Mouse (Mus musculus): ENCODE data around the gene Chrna10. TPM values are rescaled to one million over a fixed set of nuclear protein-coding genes. Genes with fewer than 3 reads are reported as not detected.

The Chrna10 gene
- polyA plus RNA-seq, 1 experiment = 0.04 TPM

DNA sequence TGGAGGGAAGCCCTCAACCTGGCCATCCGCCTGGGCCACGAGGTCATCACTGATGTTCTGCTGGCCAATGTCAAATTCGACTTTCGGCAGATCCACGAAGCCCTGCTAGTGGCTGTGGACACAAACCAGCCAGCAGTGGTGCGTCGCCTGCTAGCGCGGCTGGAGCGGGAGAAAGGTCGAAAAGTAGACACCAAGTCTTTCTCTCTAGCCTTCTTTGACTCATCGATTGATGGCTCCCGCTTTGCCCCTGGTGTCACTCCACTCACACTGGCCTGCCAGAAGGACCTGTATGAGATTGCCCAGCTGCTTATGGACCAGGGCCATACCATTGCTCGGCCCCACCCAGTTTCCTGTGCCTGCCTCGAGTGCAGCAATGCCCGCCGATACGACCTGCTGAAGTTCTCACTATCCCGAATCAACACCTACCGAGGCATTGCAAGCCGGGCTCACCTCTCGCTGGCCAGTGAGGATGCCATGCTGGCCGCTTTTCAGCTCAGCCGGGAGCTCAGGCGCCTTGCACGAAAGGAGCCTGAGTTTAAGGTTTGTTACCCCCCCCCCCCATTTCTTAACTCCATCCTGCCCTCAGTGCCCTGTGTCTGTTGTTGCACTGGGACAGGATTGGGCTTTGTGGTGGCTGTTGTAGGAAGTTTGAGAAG, 32.5 kb downstream of the Chrna10 start:
- TF ChIP-seq MYOD1 (IDR thresholded peaks at IDR 0.05; ENCODE audit: control insufficient read depth in 1 of 3, insufficient read length in 2 of 3, low read depth in 2 of 3) = no peak
- no peak for TF ChIP-seq CEBPB (IDR thresholded peaks at IDR 0.05; ENCODE audit: insufficient read depth, poor library complexity, severe bottlenecking)
- TF ChIP-seq POLR2AphosphoS2 (IDR thresholded peaks at IDR 0.05; ENCODE audit: insufficient read length, low read depth) = no peak
- no peak overlapping the region for H3K4me2 ChIP-seq (ENCODE audit: low read depth)
- H3ac ChIP-seq (ENCODE audit: control insufficient read depth, insufficient read length) = no peak overlapping the region
- H3K4me3 ChIP-seq = no peak overlapping the region
- no peaks in the 10 kb centered on the region for H3K27me3 ChIP-seq (ENCODE audit: control insufficient read depth, insufficient read depth, insufficient read length)
- H3K36me3 ChIP-seq (ENCODE audit: control insufficient read depth, insufficient read depth) = peaks cover 5% of the 10 kb centered on the region
- H3K79me2 ChIP-seq (ENCODE audit: control insufficient read depth, insufficient read depth) = no peaks in the 10 kb centered on the region

DNA sequence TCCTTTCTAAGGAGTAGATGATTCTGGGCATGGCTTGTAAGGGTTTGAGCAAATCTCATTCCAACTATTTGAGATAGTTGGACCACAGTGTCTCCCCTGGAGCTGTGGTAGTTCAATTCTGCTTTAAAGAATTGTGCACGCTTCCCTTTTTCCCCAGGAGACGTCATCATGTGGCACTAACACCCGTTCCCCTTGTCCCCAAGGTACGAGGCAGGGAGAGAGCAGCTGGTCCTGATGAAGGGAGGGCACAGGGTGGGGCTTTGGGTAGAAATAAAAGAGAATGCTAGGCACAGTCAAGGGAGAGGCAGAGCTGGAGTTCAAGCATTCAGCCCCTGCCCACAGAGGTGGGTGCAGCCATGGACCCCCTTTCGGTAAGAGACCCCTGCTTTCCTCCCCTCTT, 33.8 kb downstream of the Chrna10 start, which contains the start of gene Trpc2:
Gene Trpc2, plus strand, starts transcription at position 301 of the 400 bp plus-strand sequence.
- TF ChIP-seq POLR2AphosphoS2 (IDR thresholded peaks at IDR 0.05; ENCODE audit: insufficient read length, low read depth) = no peak
- TF ChIP-seq REST (IDR thresholded peaks at IDR 0.05; ENCODE audit: insufficient read depth, insufficient read length) = no peak
- TF ChIP-seq E2F4 (IDR thresholded peaks at IDR 0.05; ENCODE audit: insufficient read depth) = no peak
- no peak within 1 kb of the TSS for H3ac ChIP-seq (ENCODE audit: control insufficient read depth, insufficient read length)
- H3K4me2 ChIP-seq (ENCODE audit: low read depth) = no peak within 1 kb of the TSS
- H3K4me3 ChIP-seq = no peak within 1 kb of the TSS
- H3K36me3 ChIP-seq (ENCODE audit: control insufficient read depth, insufficient read depth) = peaks cover 5% of the 10 kb centered on the region
- H3K79me2 ChIP-seq (ENCODE audit: control insufficient read depth, insufficient read depth) = no peaks in the 10 kb centered on the region
- H3K27me3 ChIP-seq (ENCODE audit: control insufficient read depth, insufficient read depth, insufficient read length) = no peaks in the 10 kb centered on the region

DNA sequence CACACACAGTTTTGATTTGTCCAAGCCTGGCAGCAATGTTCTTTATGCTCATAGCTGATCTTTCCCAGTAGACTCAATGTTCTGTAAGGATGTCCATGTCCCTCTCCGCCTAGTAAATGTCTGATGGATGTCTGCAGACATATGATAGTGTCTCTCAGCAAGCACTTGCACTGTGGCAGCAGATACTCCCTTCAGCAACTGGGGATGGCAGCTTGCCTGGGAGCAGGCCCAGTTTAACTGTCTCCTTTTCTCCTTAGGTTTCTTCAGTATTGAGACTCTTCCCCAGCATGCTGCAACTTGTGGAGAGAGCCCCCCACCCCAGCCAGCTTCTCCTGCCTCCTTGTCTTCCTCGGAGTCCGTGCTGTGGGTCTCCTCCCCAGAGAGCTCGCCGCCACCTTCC, 34.8 kb downstream of the Chrna10 start:
- no peak overlapping the region for H3K4me3 ChIP-seq
- no peaks in the 10 kb centered on the region for H3K79me2 ChIP-seq (ENCODE audit: control insufficient read depth, insufficient read depth)
- TF ChIP-seq E2F4 (IDR thresholded peaks at IDR 0.05; ENCODE audit: insufficient read depth) (no peak), REST (IDR thresholded peaks at IDR 0.05; ENCODE audit: insufficient read depth, insufficient read length) (no peak), MYOG (IDR thresholded peaks at IDR 0.05; ENCODE audit: control insufficient read depth in 1 of 3, insufficient read depth in 1 of 3, insufficient read length in 2 of 3, low read depth in 2 of 3) (no peak), MAX (IDR thresholded peaks at IDR 0.05; ENCODE audit: low read depth) (no peak), POLR2A (IDR thresholded peaks at IDR 0.05; ENCODE audit: insufficient read length, low read depth) (no peak), MYOD1 (IDR thresholded peaks at IDR 0.05; ENCODE audit: control insufficient read depth in 1 of 3, insufficient read length in 2 of 3, low read depth in 2 of 3) (no peak), TCF3 (IDR thresholded peaks at IDR 0.05; ENCODE audit: insufficient read length, low read depth) (no peak), CEBPB (IDR thresholded peaks at IDR 0.05; ENCODE audit: insufficient read depth, poor library complexity, severe bottlenecking) (no peak), USF1 (IDR thresholded peaks at IDR 0.05; ENCODE audit: low read depth) (no peak), SRF (IDR thresholded peaks at IDR 0.05; ENCODE audit: control insufficient read depth, insufficient read length, low read depth) (no peak), POLR2AphosphoS2 (IDR thresholded peaks at IDR 0.05; ENCODE audit: insufficient read length, low read depth) (no peak), TCF12 (IDR thresholded peaks at IDR 0.05; ENCODE audit: insufficient read depth, poor library complexity, severe bottlenecking) (no peak)
- H3ac ChIP-seq (ENCODE audit: control insufficient read depth, insufficient read length) = no peak overlapping the region
- no peaks in the 10 kb centered on the region for H3K27me3 ChIP-seq (ENCODE audit: control insufficient read depth, insufficient read depth, insufficient read length)
- no peak overlapping the region for H3K4me2 ChIP-seq (ENCODE audit: low read depth)
- H3K36me3 ChIP-seq (ENCODE audit: control insufficient read depth, insufficient read depth) = peaks cover 5% of the 10 kb centered on the region

DNA sequence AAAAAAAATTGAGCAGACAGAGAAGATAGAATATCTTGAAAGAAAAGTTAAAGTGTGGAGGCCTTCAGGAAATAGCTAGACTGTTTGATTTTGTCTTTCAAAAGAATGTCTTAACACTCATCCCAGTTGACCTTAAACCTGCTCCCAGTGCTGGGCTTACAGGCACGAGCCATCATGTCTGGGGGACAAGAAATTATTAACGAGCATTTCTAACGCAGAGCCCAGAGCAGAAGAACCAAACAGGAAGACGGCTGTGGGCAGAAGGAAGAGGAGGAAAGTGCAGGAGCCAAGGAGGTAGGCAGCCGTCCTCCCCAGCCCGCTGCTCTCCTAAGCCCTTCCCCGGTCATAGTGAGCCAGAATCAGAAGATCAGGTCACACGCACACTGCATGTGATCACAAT, 36.3 kb downstream of the Chrna10 start:
- H3ac ChIP-seq (ENCODE audit: control insufficient read depth, insufficient read length) = no peak overlapping the region
- H3K4me3 ChIP-seq = no peak overlapping the region
- no peak overlapping the region for H3K4me2 ChIP-seq (ENCODE audit: low read depth)
- H3K79me2 ChIP-seq (ENCODE audit: control insufficient read depth, insufficient read depth) = no peaks in the 10 kb centered on the region
- peaks cover 5% of the 10 kb centered on the region for H3K36me3 ChIP-seq (ENCODE audit: control insufficient read depth, insufficient read depth)
- H3K27me3 ChIP-seq (ENCODE audit: control insufficient read depth, insufficient read depth, insufficient read length) = no peaks in the 10 kb centered on the region
- TF ChIP-seq REST (IDR thresholded peaks at IDR 0.05; ENCODE audit: insufficient read depth, insufficient read length) (no peak), E2F4 (IDR thresholded peaks at IDR 0.05; ENCODE audit: insufficient read depth) (no peak), MAX (IDR thresholded peaks at IDR 0.05; ENCODE audit: low read depth) (no peak), TCF3 (IDR thresholded peaks at IDR 0.05; ENCODE audit: insufficient read length, low read depth) (no peak), USF1 (IDR thresholded peaks at IDR 0.05; ENCODE audit: low read depth) (no peak), MYOD1 (IDR thresholded peaks at IDR 0.05; ENCODE audit: control insufficient read depth in 1 of 3, insufficient read length in 2 of 3, low read depth in 2 of 3) (no peak), MYOG (IDR thresholded peaks at IDR 0.05; ENCODE audit: control insufficient read depth in 1 of 3, insufficient read depth in 1 of 3, insufficient read length in 2 of 3, low read depth in 2 of 3) (no peak), CEBPB (IDR thresholded peaks at IDR 0.05; ENCODE audit: insufficient read depth, poor library complexity, severe bottlenecking) (no peak), SRF (IDR thresholded peaks at IDR 0.05; ENCODE audit: control insufficient read depth, insufficient read length, low read depth) (no peak), POLR2AphosphoS2 (IDR thresholded peaks at IDR 0.05; ENCODE audit: insufficient read length, low read depth) (no peak)

DNA sequence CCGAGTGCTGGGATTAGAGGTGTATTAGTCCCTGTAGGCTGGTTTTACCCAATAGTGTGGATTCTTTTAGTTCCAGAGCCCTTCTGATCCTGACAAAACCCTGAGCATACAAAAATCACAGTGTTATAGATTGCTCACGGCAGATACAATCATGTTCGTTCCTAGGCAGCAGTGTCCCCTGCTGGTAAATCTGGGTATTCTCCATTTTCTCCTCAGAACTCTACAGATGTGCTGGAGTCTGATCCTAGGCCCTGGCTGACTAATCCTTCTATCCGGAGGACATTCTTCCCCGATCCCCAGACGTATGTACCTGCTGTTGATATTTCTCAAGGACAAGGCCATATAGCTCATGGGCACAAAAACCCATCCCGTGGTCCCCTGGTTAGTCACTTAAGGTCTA, 38.1 kb downstream of the Chrna10 start:
- H3K79me2 ChIP-seq (ENCODE audit: control insufficient read depth, insufficient read depth) = no peaks in the 10 kb centered on the region
- peaks cover 5% of the 10 kb centered on the region for H3K36me3 ChIP-seq (ENCODE audit: control insufficient read depth, insufficient read depth)
- no peak overlapping the region for H3K4me2 ChIP-seq (ENCODE audit: low read depth)
- no peaks in the 10 kb centered on the region for H3K27me3 ChIP-seq (ENCODE audit: control insufficient read depth, insufficient read depth, insufficient read length)
- TF ChIP-seq MYOG (IDR thresholded peaks at IDR 0.05; ENCODE audit: control insufficient read depth in 1 of 3, insufficient read depth in 1 of 3, insufficient read length in 2 of 3, low read depth in 2 of 3) = no peak
- TF ChIP-seq E2F4 (IDR thresholded peaks at IDR 0.05; ENCODE audit: insufficient read depth) = no peak
- no peak for TF ChIP-seq SRF (IDR thresholded peaks at IDR 0.05; ENCODE audit: control insufficient read depth, insufficient read length, low read depth)
- TF ChIP-seq MYOD1 (IDR thresholded peaks at IDR 0.05; ENCODE audit: control insufficient read depth in 1 of 3, insufficient read length in 2 of 3, low read depth in 2 of 3) = no peak
- no peak for TF ChIP-seq CEBPB (IDR thresholded peaks at IDR 0.05; ENCODE audit: insufficient read depth, poor library complexity, severe bottlenecking)
- no peak for TF ChIP-seq POLR2AphosphoS2 (IDR thresholded peaks at IDR 0.05; ENCODE audit: insufficient read length, low read depth)
- no peak for TF ChIP-seq MAX (IDR thresholded peaks at IDR 0.05; ENCODE audit: low read depth)
- TF ChIP-seq POLR2A (IDR thresholded peaks at IDR 0.05; ENCODE audit: insufficient read length, low read depth) = no peak
- no peak for TF ChIP-seq TCF3 (IDR thresholded peaks at IDR 0.05; ENCODE audit: insufficient read length, low read depth)
- no peak for TF ChIP-seq TCF12 (IDR thresholded peaks at IDR 0.05; ENCODE audit: insufficient read depth, poor library complexity, severe bottlenecking)
- no peak overlapping the region for H3K4me3 ChIP-seq
- H3ac ChIP-seq (ENCODE audit: control insufficient read depth, insufficient read length) = no peak overlapping the region
